Mouse (Mus musculus) brain, embryonic 14.5 days (tissue): ENCODE measurements at regions not wholly inside any gene's neighbourhood (a gene's known extent, or its start where the extent isn't known, plus 50 kb on each side); places are given as distances from the start of the nearest gene placed in this dataset.

Experiments used
- CTCF ChIP-seq: fragments of 200-500 bp; IDR thresholded peaks from 2 replicates; pipeline ENCODE4 v1.5.1; 2012; ENCODE audit warnings: inconsistent platforms, mild to moderate bottlenecking, moderate library complexity, borderline replicate concordance; ENCODE audit not compliant: insufficient read depth, insufficient read length; ENCODE audit errors: extremely low read depth
- POLR2A ChIP-seq: fragments of 200-500 bp; IDR thresholded peaks from 2 replicates; pipeline ENCODE4 v1.6.1; 2012; ENCODE audit warnings: mild to moderate bottlenecking, inconsistent platforms, borderline replicate concordance; ENCODE audit not compliant: poor library complexity, insufficient read depth, insufficient read length, severe bottlenecking; ENCODE audit errors: extremely low read depth

GRCm38 (mm10) chr16:95886131-95886530 is 104.6 kb downstream of the Psmg1 start:
- TF ChIP-seq CTCF, result no peak
- TF ChIP-seq POLR2A, result no peak
